Mouse (Mus musculus): ENCODE data around the gene Ak9.

DNA sequence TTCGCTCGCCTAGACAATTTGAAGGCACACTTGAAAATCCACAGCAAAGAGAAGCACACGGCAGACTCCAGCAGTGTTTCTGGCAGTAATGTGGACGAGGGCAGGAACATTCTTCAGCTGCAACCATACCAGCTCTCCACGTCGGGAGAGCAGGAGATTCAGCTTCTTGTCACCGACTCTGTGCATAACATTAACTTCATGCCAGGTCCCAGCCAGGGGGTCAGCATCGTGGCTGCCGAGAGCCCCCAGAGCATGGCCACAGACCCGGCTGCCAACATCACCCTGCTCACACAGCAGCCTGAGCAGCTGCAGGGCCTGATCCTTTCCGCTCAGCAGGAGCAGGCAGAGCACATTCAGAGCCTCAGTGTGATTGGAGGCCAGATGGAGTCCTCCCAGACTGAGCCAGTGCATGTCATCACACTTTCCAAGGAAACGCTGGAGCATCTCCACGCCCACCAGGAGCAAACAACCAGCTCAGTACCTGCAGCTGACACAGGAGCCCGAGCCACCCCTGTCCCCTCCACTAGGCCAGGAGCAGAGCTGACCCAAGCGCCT, 160.7 kb downstream of the Ak9 start:
- TF ChIP-seq CTCF (IDR thresholded peaks at IDR 0.05; ENCODE audit: control insufficient read depth, insufficient read depth, low read length) (no peak), POLR2A (IDR thresholded peaks at IDR 0.05; ENCODE audit: borderline replicate concordance, control insufficient read depth, low read depth, low read length) (no peak)

Measured in bone marrow, adult 2 months (tissue).